Mouse (Mus musculus) megakaryocyte, embryonic 14.5 days (primary cell): ENCODE measurements around the gene Tex2.

Source experiments
- FLI1 ChIP-seq: IDR thresholded peaks from 2 replicates; pipeline ENCODE4 v1.6.1; 2012; ENCODE audit warnings: low read length, inconsistent platforms, mixed read lengths
- GATA1 ChIP-seq: IDR thresholded peaks from 3 replicates; pipeline ENCODE4 v1.6.1; 2012; ENCODE audit warnings: mixed read lengths, low read length, inconsistent platforms, borderline replicate concordance

GRCm38 (mm10) chr11:106581357-106581756 is 31.9 kb downstream of the Tex2 start:
- TF ChIP-seq GATA1 (no peak), FLI1 (no peak)
